Mouse (Mus musculus) erythroblast, embryonic 14.5 days (primary cell): Measurements from ENCODE around the gene Cfap61. TPM values are rescaled to one million over a fixed set of nuclear protein-coding genes. Genes with fewer than 3 reads are reported as not detected.
A peak's percentile ranks its signal among the peaks of the same experiment; 100 is the strongest.
"Not testable (repeated sequence)": the region's sequence is repeated elsewhere in the genome, so short reads cannot be mapped to it uniquely, and the experiment has no call there.

Experiments
- H3K27me3 ChIP-seq: 2 replicates; pipeline ENCODE4 v1.6.1; 2012; ENCODE audit warnings: inconsistent platforms; ENCODE audit not compliant: control insufficient read depth
- H3K36me3 ChIP-seq: 2 replicates; pipeline ENCODE4 v1.6.1; 2012; ENCODE audit warnings: mild to moderate bottlenecking, inconsistent platforms; ENCODE audit not compliant: control insufficient read depth
- H3K4me1 ChIP-seq: 2 replicates; pipeline ENCODE4 v1.6.1; 2012; ENCODE audit warnings: inconsistent platforms; ENCODE audit not compliant: control insufficient read depth
- H3K4me3 ChIP-seq: replicated peaks from 2 replicates; pipeline ENCODE3; 2012; ENCODE audit warnings: moderate library complexity, mild to moderate bottlenecking, inconsistent platforms
- H3K9me3 ChIP-seq: 2 replicates; pipeline ENCODE4 v1.6.1; 2012; ENCODE audit warnings: low read length, inconsistent platforms, mixed read lengths; ENCODE audit not compliant: control insufficient read depth
- GATA1 ChIP-seq: IDR thresholded peaks from 2 replicates; pipeline ENCODE4 v1.6.1; 2012; ENCODE audit warnings: low read length, inconsistent platforms, mixed read lengths
- TAL1 ChIP-seq: IDR thresholded peaks from 3 replicates; pipeline ENCODE4 v1.6.1; 2012; ENCODE audit warnings: low read length, inconsistent platforms, mixed read lengths
- polyA plus RNA-seq: library from polyadenylated mRNA; stranded (reverse); fragments of >175 nt; gene quantifications from 2 replicates; pipeline ENCODE4 v1.2.3, GENCODE M21; 2012

Cfap61 gene
- not detected in 2 replicates for polyA plus RNA-seq

GRCm38 (mm10) chr2:145934339-145935231 is at the start of gene Cfap61, which contains the start of gene Crnkl1:
Cfap61 (plus strand) TSS chr2:145934784.
Crnkl1 (minus strand) TSS chr2:145935014.
- peak within 1 kb of the TSS; percentile 100 for H3K4me3 ChIP-seq
- peaks cover 16% of the 10 kb centered on the region for H3K4me1 ChIP-seq
- TF ChIP-seq TAL1 (no peak), GATA1 (no peak)
- H3K9me3 ChIP-seq: no peaks in the 10 kb centered on the region
- H3K27me3 ChIP-seq: no peaks in the 10 kb centered on the region; the same call in 1 of the 2 replicates
- H3K36me3 ChIP-seq: peaks cover 30% of the 10 kb centered on the region

DNA sequence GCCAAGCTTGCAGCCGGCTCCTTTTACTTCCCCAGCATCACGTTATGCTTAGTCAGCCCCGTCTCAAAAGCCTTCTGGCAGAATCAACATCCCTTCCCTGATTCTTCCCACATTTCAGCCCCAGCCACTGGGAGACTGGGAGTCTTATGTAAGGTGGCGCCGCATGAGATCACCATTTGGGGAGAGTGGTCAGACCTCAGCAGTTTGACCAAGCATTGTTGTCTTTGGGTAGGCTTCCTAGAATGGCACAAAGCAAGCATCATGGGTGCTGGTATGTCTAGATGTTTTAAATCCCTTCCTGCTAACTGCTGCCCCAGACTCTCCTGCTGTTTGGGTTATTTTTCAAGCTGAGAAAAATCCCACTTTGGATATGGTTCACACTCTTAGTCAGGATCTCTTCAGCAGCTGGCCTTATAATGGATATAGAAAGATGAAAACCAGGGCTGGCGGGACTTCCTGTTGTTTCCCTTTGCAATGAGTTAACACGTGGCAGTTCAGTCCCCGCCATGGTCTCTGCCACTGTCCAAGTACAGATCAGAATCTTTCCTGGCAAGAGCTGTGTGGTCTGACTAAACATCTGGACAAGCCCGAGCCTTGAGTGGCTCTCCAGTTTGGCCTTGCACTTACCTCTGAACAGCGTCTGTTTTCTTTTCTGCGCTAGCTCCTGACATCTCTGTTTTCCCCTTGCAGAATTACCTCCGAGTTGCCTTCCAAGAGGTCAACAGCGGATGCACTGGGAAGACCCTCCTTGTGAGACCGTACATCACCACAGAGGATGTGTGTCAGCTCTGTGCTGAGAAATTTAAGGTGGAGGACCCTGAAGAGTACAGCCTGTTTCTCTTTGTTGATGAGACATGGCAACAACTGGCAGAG is 49.4 kb upstream of the Cfap61 start:
- no peaks in the 10 kb centered on the region for H3K36me3 ChIP-seq
- no peaks in the 10 kb centered on the region for H3K4me1 ChIP-seq
- TF ChIP-seq TAL1 (no peak), GATA1 (no peak)

GRCm38 (mm10) chr2:145887937-145888765 is 46.4 kb upstream of the Cfap61 start:
- TF ChIP-seq GATA1: no peak
- Histone ChIP-seq H3K4me1 (no peaks in the 10 kb centered on the region), H3K9me3 (no peaks in the 10 kb centered on the region)

More for the DNA sequence above, 49.4 kb upstream of the Cfap61 start:
- Histone ChIP-seq H3K27me3 (no peaks in the 10 kb centered on the region), H3K4me3 (no peak overlapping the region), H3K9me3 (no peaks in the 10 kb centered on the region)

DNA sequence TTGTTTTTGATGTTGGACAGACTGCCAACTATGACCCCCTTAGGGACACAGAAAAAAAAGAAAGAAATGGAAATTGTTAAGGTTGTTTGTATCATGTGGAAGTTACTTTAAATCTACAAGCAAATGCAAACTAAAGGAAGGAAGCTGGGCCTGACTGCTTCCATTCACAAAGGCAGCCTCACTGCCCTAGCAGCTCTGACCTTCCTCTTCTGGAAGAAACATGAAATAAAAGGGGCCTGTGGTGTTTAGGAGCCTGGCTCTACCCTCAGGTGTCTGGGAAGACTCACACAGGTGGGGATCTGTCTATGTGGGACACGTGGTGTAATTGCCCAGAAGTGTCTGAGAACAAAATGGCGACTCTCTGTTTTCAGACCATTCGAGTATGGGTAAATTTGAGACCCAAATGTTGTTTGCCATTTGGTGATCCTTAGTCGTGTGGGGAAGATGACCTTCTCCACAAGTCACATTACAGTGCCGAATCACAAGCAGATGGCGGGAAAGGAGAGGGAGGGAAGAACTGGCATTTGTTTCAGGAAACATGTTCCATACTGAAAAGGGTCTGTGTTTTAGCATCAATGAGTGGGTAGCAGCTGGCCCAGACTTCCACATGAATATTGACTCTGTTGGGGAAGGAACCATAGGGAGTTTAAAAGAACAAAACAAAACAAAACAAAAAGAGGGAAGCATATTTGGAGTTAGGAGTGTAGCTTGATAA is 45.7 kb upstream of the Cfap61 start:
- H3K4me1 ChIP-seq: no peaks in the 10 kb centered on the region
- H3K4me3 ChIP-seq: no peak overlapping the region
- H3K9me3 ChIP-seq: no peaks in the 10 kb centered on the region
- no peak for TF ChIP-seq GATA1
- H3K36me3 ChIP-seq: no peaks in the 10 kb centered on the region
- H3K27me3 ChIP-seq: no peaks in the 10 kb centered on the region

More at GRCm38 (mm10) chr2:145887937-145888765, 46.4 kb upstream of the Cfap61 start:
- Histone ChIP-seq H3K36me3 (no peaks in the 10 kb centered on the region), H3K27me3 (no peaks in the 10 kb centered on the region), H3K4me3 (no peak overlapping the region)

GRCm38 (mm10) chr2:145890571-145890970 is 44.0 kb upstream of the Cfap61 start:
- H3K9me3 ChIP-seq: no peaks in the 10 kb centered on the region
- no peak overlapping the region for H3K4me3 ChIP-seq
- H3K27me3 ChIP-seq: no peaks in the 10 kb centered on the region
- H3K36me3 ChIP-seq: no peaks in the 10 kb centered on the region
- TF ChIP-seq GATA1 (no peak), TAL1 (no peak)
- no peaks in the 10 kb centered on the region for H3K4me1 ChIP-seq

- no peaks in the 10 kb centered on the region for H3K27me3 ChIP-seq
- no peaks in the 10 kb centered on the region for H3K9me3 ChIP-seq
- no peaks in the 10 kb centered on the region for H3K36me3 ChIP-seq
- H3K4me3 ChIP-seq: no peak overlapping the region
- TF ChIP-seq TAL1 (no peak), GATA1 (no peak)
- H3K4me1 ChIP-seq: no peaks in the 10 kb centered on the region
These were observed 40.8 kb upstream of the Cfap61 start for GRCm38 (mm10) chr2:145893756-145894155.

GRCm38 (mm10) chr2:145898106-145898505 is 36.5 kb upstream of the Cfap61 start:
- Histone ChIP-seq H3K4me1 (peaks cover 4% of the 10 kb centered on the region), H3K36me3 (no peaks in the 10 kb centered on the region), H3K9me3 (no peaks in the 10 kb centered on the region), H3K27me3 (no peaks in the 10 kb centered on the region), H3K4me3 (no peak overlapping the region)
- TF ChIP-seq GATA1: no peak
- no peak for TF ChIP-seq TAL1

DNA sequence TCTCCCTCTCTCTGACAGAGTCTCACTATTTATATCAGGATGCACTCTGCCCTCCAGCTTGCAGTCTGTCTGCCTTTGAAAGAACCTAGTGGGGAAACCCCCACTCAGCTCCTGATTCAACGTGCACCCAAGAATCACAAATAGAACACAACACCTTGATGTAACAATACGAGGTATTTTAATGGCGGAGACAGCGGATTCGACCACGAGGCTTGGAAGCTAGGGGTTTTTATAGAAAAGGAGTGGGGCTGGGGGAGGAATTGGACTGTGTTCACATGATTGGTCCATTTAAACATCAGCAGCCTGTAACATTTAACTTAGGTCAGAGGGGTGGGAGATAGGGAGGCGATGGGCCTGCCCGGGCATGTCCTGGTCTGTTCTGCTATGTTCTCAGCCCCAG is 34.3 kb upstream of the Cfap61 start:
- H3K27me3 ChIP-seq, H3K36me3 ChIP-seq, H3K9me3 ChIP-seq, H3K4me3 ChIP-seq: not testable (repeated sequence)
- H3K4me1 ChIP-seq: peaks cover 17% of the 10 kb centered on the region
